Mouse (Mus musculus): ENCODE results near the gene Sh2d1b1. TPM values are rescaled to one million over a fixed set of nuclear protein-coding genes. Genes with fewer than 3 reads are reported as not detected.
"Not testable (repeated sequence)": the region's sequence is repeated elsewhere in the genome, so short reads cannot be mapped to it uniquely, and the experiment has no call there.

Gene Sh2d1b1
- total RNA-seq (2021), result not detected
- long read RNA-seq, experiment 1, result 0 reads
- long read RNA-seq, experiment 2, result 0 reads

DNA sequence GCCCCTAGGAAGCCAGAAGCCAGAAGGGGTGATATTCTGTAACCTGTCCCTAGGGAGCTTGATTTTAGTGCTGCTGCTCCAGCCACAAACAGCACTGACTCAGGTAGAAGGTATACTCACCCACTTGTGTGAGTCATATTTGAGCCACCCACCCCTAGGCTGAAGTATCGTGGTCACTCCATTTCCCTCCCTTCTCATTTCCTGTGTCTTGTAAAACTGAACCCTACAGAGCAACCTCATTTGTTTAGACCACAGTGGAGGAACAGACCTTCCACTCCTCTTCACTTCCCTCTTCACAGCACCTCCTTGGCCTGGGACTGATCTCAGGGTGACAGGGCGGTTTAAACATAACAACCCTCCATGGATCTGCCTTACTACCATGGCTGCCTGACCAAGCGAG lies at the start of gene Sh2d1b1:
Sh2d1b1 (plus strand) TSS at position 305 of the 400 bp plus-strand sequence.
- intact Hi-C loops (cut with DNase I), result no loop called here
- no peak for DNase-seq

DNA sequence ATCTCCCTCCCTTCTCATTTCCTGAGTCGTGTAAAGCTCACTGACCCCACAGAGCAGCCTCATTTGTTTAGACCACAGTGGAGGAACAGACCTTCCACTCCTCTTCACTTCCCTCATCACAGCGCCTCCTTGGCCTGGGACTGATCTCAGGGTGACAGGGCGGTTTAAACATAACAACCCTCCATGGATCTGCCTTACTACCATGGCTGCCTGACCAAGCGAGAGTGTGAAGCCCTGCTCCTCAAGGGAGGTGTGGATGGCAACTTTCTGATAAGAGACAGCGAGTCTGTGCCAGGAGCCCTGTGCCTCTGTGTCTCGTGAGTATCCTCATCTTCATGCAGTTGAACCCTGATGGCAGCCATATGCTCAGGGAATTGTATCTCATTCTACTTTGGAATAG lies 44.4 kb upstream of the Sh2d1b1 start, which contains the start of gene Sh2d1b2:
Sh2d1b2 (plus strand) TSS at position 62 of the 400 bp plus-strand sequence.
- intact Hi-C loops (cut with DNase I); DNase-seq: not testable (repeated sequence)

DNA sequence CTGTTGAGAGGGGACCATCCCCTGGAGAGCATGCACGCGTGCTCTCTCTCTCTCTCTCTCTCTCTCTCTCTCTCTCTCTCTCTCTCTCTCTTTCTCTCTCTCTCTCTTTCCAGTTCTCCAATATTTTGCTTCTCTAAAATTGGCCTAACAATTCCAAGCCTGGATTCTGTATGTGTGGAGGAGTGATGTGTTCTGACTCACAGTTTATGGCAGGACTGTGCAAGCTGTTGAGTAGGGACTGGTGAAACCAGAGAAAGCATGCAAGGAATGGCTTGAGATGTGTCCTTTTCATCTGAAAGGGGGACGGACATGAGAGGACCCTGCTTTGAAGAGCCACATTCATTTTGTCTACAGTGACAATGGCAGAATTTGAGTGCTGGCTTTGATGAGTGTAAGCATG lies 32.1 kb upstream of the Sh2d1b1 start:
- no peak for DNase-seq
- intact Hi-C loops (cut with DNase I), result no loop called here

DNA sequence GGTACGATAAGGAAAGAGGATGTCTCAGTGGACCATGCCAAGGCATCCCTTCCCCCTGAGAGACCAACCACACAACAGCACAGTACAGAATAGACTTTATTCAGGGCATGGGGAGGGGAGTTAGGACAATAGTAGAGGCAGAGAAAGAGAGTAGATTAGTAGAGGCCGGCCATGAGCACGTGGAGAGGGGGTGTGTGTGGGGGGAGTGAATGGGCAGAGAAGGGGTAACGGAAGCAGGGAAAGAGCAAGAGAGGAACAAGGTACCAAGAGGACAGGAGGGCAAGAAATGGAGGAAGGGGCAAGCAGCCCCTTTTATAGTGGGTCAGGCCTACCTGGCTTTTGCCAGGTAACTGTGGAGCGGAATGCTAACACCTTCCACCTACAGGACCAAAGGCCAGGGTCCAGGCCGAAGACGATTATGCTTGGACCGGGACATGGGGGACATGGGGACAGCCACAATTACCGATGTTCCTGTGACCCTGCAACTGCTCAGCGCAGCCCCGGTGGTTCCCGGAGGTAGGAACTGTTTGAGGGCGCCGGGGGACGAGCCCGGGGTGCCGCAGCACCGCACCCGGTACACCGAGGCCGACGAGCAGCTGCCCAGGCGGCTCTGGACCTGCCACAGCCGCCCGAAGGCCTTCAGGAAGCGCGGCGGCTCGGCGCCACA lies 22.1 kb upstream of the Sh2d1b1 start:
- intact Hi-C loops (cut with DNase I), result no loop called here

DNA sequence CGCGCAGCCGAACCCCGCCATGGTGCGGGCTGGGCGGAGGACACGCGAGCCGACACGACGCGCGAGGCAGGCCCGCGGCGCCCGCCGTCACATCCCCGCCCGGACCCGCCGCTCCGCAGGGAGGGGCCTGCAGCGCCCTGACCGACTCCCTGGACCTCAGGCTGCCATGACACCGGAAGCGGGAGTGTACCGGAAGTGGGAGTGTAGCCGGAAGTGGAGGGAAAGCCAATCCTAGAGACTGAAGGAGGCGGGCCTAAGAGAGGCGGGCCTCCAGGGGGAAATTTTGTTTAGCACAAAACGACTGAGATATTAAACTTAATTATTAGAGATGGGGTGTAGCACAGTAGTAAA lies 21.6 kb upstream of the Sh2d1b1 start:
- peak; percentile 64 to 72 for DNase-seq
- intact Hi-C loops (cut with DNase I), result no loop called here

More for the DNA sequence above, 22.1 kb upstream of the Sh2d1b1 start:
- no peak for DNase-seq

DNA sequence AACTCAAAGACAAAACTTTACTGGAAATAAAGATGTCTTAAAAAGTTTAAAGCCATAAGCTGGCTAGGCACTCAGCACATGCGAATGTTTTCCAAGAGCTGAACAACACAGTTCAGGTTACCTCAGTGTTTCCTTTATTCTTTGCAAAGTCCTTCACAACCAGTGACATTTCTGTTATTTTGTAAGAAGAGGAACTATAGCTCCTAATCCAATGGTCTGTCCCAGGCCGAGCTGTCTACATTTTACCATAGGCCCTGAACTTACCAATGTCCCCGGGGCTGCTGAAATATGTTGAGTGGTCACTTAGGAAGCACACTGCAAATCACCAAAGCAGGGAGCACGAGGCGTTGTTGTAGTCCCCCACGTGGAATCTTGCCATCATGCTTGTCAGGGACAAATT lies 6.8 kb upstream of the Sh2d1b1 start:
- DNase-seq, result no peak
- intact Hi-C loops (cut with DNase I), result no loop called here

DNA sequence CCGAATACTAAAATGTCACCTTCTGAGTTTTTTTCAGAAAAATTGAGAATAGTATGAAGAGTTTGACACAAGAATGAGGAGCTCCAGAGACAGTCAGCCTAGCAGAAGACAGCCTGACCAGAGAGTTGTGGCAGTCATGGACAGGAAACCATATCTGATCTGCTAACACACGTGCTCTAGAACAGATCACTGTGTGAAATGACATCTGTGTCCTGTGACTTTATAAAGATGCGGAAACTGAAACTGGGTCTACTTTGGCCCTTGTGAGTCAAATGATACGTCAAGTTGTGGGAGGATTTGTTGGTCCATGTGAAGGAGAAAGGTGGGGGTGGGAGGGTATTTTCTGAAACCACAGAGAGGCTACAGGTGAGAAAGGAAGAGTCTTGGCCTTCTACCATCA lies 6.4 kb upstream of the Sh2d1b1 start:
- no peak for DNase-seq
- intact Hi-C loops (cut with DNase I), result no loop called here

DNA sequence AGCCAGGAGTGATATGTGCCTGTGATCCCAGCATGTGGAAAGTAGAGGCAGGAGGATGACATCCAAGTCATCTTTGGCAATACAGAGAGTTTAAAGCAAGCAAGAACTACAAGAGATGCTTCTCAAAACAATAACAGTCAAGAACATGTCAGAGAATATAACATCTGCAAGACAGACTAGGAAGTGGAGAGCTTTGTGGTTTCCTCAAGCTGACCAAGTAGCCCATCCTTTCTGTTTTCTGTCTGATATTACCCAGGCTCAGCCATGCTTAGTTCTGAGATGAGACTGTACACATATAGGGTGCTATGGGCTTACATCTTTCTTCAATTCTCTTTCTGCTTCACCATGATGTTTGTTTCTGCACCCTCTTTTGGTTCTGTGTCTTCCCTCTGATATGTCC lies 3.9 kb upstream of the Sh2d1b1 start:
- intact Hi-C loops (cut with DNase I), result no loop called here
- DNase-seq, result no peak

DNA sequence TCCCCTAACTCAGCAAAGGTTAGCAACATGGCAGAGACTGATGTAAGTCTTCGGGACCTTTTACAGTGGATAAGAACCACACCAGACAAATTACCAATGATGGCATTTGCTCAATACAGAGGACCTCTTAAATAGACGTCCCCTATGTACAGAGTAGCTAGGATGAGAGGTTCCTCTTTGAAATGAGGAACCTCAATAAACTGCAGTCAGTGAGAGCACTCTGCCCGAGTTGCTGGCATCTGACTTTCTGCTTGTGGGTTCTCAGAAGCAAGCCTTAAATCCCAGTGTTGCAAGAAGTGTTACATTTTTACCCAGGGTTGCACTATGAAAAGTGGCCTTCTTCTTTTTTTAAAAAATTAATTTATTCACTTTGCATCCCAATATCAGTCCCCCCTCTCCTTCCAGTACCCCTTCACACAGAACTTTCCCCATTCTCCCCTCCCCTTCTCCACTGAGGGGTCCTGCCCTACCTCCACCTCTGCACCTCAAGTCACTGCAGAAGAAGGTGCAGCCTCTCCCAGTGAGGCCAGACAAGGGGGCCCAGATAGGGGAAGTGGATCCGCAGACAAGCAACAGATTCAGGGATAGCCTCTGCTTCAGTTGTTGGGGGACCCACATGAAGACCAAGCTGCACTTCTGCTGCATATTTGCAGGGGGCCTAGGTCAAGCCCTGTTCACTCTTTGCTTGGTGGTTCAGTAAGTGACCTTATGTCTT lies 5.5 kb downstream of the Sh2d1b1 start:
- DNase-seq, result no peak
- intact Hi-C loops (cut with DNase I), result no loop called here

DNA sequence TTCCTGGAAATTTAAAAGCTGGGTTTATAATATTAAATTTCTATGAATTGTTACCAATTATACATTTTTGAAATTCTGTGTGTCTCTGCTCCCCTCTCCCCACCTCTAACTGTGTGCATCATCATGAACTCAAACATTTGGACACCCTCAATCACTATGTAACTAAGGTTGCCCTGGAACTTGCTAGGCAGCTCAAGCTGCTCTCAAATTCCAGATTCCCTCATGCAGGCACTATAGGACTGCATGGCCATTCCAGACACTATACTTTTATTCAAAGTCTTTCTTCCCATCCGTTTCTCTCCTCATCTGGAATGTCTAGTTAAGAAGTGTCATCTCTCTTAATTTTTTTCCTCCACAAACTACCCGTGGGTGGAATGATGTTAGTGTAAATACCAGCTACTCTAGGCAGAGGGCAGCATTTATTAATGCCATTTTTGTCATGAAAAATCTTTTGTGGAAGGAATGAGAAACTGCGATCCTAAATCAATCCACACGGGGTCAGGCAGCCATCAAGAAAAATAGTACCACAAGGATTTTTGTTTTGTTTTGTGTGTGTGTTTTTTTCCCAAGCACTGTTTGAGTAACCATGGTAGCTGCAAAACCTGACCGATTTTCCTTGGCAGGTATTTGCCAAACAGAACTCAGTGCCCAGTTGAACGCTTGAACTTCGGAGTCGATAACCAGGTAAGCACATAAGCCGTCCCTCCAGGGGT lies 15.3 kb downstream of the Sh2d1b1 start:
- intact Hi-C loops (cut with DNase I), result loop anchor here (2.0 kb wide), 1 partner anchor 320 kb away; no protein-coding TSS in a partner anchor
- no peak for DNase-seq

DNA sequence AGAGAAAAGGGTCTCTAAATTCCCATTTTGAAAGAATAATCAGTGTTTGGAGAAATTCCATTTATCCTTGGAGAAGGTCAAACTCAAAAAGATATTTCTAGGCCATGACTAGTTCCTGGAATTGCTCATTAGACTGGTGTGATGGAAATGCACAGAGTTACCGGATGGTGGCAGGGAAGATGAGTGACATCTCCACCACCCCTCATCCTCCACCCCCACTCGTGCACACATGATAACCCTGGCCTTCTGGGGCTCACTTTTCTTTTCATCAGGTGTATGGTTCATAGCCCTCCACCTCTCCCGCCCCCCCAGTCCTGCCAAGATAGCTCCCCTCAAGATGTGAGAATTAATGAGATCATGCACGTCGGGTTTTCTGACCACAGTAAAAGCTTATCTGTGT lies 16.1 kb downstream of the Sh2d1b1 start:
- no peak for DNase-seq
- intact Hi-C loops (cut with DNase I), result loop anchor here (2.0 kb wide), 1 partner anchor 320 kb away; no protein-coding TSS in a partner anchor

DNA sequence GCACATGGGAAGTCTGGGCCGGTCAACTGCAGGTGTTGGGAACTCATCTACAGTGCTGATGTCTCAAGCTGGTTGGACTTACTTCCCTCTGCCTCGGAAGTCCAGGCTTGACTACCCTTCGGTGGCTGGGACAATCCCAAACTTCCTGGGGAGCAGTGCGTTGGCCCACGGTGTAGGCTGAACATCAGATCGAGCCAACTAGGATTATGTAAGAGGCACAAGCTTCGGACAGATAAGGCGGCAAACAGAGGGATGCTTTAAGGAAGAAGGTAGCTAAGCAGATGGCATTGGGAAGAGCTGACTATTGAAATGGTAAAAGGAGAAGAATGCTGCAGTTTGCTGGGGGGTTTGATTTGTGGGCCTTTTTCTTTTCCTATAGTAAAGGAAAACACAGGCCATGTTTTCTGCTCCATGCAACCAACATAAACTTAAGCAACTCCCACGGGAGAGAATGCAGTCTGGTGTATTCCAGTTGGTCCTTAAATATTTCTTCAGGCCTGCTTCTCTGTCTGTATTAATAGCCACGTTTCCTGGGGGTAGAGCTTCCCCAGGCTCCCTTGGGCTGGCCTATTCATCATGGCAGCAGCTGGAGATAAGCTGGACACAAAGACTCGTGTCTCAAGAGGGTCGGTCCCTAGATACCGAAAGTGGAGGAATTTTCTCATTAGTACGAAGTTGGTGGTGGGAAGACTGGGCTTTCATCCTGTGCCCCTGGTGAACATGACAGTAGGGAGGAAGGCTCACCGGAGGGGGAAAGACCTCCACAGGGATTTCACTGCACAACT lies 17.9 kb downstream of the Sh2d1b1 start:
- no peak for DNase-seq
- intact Hi-C loops (cut with DNase I), result no loop called here

DNA sequence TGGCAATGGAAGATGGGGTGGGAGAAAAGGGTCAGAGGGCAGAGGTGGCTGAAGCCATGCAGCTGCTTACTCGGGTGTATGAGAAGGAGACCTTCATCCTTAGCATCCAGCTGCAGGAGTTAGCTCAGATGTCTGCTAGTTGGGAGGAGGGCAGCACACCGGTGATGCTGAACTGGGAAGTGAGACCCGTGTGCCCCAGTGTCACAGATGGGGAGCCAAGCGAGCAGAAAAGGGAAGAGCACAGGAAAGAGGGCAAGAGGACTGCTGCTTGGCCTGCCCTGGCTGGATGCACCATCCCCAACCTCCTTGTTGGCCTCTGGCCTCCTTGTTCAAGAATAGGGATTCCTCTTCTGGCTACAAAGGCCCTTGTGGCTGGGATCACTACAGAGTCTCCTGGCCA lies 22.4 kb downstream of the Sh2d1b1 start:
- intact Hi-C loops (cut with DNase I), result no loop called here
- no peak for DNase-seq

DNA sequence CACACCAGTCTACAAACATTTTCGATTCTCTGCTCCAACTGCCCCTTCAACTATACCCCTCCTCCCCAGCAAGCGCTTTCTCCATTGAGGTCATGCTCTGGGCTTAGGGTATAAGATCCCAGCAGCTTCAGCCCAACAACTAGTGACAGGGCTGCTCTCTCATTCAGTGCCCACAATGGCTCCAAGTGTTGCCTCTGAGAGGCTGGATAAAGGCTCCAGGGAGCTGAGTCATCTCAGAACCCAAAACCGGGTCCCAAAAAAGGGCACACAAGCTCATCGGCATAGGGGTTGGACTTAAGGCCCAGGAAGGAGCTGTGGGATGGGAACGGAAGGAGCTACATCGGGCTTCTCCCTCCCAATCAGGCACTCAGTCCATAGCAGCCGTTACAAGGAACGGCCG lies 24.6 kb downstream of the Sh2d1b1 start:
- intact Hi-C loops (cut with DNase I), result no loop called here

DNA sequence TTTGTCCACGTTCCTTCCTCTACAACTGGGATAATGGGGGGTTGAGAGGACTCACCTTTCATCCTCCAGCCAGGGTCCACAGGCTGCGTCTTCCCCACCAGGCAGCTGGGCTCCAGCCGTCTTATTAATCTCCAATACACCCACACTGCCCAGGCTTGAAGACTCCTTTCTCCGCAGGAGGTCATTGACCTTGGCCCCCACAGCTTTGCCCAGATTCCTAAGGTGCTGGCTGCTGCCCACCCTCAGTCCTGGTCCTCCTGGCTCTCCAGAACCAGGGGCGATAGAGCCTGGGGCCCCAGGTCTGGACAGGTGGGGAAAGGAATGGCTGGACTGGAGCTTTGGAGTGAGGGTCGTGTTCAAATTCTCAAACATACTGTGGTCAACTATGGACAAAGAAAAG lies 25.3 kb downstream of the Sh2d1b1 start:
- DNase-seq, result no peak
- intact Hi-C loops (cut with DNase I), result no loop called here

More for the DNA sequence above, 24.6 kb downstream of the Sh2d1b1 start:
- DNase-seq, result no peak

DNA sequence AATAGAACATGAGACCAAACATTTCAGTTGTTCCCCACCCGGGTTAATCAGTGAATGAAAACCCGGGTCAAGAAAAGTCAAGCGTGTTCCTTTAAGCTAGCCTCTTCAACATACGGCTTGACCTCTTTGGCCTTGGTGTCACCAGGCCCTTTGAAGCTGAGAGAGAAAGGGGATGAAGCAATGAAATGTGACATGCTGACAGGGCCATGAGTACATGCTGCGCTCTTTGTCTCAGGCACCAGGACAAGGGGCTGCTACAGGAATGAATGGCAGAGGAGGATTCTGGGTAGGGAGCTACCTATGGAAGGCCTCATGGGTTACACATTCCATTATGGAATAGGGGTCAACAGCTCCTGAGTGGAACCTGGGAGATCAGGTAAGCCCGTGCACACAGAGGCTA lies 26.0 kb downstream of the Sh2d1b1 start:
- intact Hi-C loops (cut with DNase I), result no loop called here
- DNase-seq, result no peak

DNA sequence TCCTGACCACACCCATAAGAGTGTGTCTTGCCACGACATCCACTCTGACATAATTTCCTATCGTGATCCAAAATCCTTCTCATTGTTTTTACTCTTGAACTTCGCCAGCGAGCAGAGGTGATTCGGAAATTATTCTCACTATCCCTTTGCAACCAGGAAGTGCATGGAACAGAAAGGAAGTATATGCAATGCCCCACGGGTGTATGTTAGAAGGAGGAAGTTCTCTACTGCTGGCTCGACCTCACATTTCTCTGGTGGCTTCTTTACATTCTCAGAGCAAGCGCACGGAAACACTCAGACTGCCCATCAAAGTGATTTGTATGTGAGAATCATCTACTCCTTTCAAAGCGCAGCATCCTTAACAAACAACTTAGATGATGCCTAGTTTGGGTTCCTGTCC lies 27.9 kb downstream of the Sh2d1b1 start:
- no peak for DNase-seq
- intact Hi-C loops (cut with DNase I), result no loop called here

DNA sequence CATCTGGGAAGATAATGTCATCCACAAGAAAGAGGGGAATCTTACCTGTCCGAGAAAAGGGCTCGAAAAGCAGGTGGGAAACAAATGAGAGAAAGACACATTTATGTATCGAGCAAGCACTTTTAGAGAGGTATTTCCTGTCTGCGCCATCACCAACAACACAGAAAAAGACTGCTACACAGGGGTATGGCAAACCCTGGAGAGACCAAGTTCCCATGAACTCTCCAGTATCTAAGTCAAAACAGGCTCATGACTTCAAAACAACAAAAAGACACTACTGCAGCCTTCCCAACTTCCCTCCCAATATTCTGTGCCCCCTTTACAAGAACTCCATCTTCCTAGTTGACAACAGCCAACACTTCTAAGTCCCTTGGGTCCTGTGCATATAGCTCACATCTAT lies 29.1 kb downstream of the Sh2d1b1 start, which contains the start of gene Gm7694:
Gm7694 (minus strand) TSS at position 101 of the 400 bp plus-strand sequence.
- intact Hi-C loops (cut with DNase I), result no loop called here
- DNase-seq, result no peak

DNA sequence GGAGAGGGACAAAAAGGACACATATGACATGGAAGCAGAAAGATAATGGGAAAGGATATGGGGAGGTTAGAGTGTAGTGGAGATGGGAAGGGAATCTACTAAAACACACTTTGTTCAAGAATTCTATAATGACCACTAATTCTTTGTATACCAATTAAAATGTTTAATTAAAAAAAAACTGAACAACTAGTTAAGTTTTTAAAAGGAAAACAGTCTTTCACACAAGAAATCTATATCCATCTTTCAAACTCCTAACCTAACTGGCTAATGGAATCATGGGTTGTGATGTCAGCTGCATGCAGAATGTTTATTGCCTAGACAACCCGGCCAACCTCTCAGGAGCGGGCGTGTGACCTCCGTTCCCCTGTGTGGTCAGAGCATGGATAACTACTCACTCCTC lies 31.4 kb downstream of the Sh2d1b1 start, which contains the start of gene Spata46:
Spata46 (plus strand) TSS at position 301 of the 400 bp plus-strand sequence.
- no peak for DNase-seq
- intact Hi-C loops (cut with DNase I), result no loop called here

DNA sequence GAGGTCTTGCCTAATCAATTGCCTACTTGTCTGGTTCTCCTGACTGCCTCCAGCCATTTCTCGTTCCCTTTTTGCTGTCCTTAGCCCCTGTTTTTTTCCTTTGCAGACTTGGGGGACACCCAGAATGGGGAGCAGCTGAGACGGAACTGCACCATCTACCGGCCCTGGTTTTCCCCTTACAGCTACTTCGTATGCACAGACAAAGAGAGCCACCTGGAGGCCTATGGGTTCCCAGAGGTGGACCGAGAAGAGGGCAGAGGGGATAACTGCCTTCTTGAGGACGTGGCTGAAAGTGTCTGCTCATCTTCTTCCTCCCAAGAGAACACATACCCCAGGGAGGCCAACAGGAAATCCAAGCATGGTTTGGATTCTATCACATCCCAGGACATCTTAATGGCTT lies 34.3 kb downstream of the Sh2d1b1 start:
- DNase-seq, result no peak
- intact Hi-C loops (cut with DNase I), result no loop called here
